Mouse (Mus musculus) forebrain, embryonic 13.5 days (tissue): Measurements from ENCODE around the gene Cntfr. TPM values are rescaled to one million over a fixed set of nuclear protein-coding genes. Genes with fewer than 3 reads are reported as not detected.

Experiments used
- ATAC-seq: fragments of 200-750 bp; cut with Nextera tagmentation; 2 replicates; pipeline ENCODE4 v1.8.0; 2017
- H3K27ac ChIP-seq: fragments of 300-500 bp; sonication (generic); 2 replicates; pipeline ENCODE4 v1.5.1; 2015; ENCODE audit warnings: inconsistent platforms, mild to moderate bottlenecking, moderate library complexity
- H3K27me3 ChIP-seq: fragments of 300-500 bp; sonication (generic); 2 replicates; pipeline ENCODE4 v1.6.1; 2015; ENCODE audit warnings: mild to moderate bottlenecking, inconsistent platforms
- H3K36me3 ChIP-seq: fragments of 300-500 bp; sonication (generic); 2 replicates; pipeline ENCODE4 v1.6.1; 2015; ENCODE audit warnings: mild to moderate bottlenecking, inconsistent platforms; ENCODE audit not compliant: poor library complexity, severe bottlenecking
- H3K4me1 ChIP-seq: fragments of 300-500 bp; sonication (generic); 2 replicates; pipeline ENCODE4 v1.6.1; 2015; ENCODE audit warnings: inconsistent platforms
- H3K4me2 ChIP-seq: fragments of 300-500 bp; sonication (generic); 2 replicates; pipeline ENCODE4 v1.6.1; 2015; ENCODE audit warnings: inconsistent platforms, mild to moderate bottlenecking, moderate library complexity
- H3K4me3 ChIP-seq: fragments of 300-500 bp; sonication (generic); 2 replicates; pipeline ENCODE4 v1.5.1; 2015; ENCODE audit warnings: mild to moderate bottlenecking, inconsistent platforms
- H3K9ac ChIP-seq: fragments of 300-500 bp; sonication (generic); 2 replicates; pipeline ENCODE4 v1.6.1; 2015; ENCODE audit warnings: mild to moderate bottlenecking, inconsistent platforms
- H3K9me3 ChIP-seq: fragments of 300-500 bp; sonication (generic); replicated peaks from 2 replicates; pipeline ENCODE4 v1.6.1; 2016; ENCODE audit warnings: inconsistent platforms
- WGBS: fragments of 180-500 bp; shearing (Covaris S2); methylation state at CpG from one replicate; pipeline ENCODE4 v1.1.7; 2015; 5-methylcytosine and 5-hydroxymethylcytosine counted together
- polyA plus RNA-seq: library from polyadenylated mRNA; unstranded; fragments of >200 nt; fragmentation: Nextera tagmentation; extraction: Ambion mirVana; gene quantifications from 2 replicates; pipeline ENCODE4 v1.2.1, GENCODE M21; 2015

Cntfr gene
- polyA plus RNA-seq, 1 experiment from 2014 or later: 21.1 TPM

- H3K9ac ChIP-seq: peak overlapping the region; percentile 12; the same call in 1 of the 2 replicates
- no peak overlapping the region for H3K27ac ChIP-seq
- peaks cover 63% of the 10 kb centered on the region for H3K4me1 ChIP-seq
- H3K4me2 ChIP-seq: no peak overlapping the region
- peaks cover 66% of the 10 kb centered on the region for H3K36me3 ChIP-seq
- 20% methylated on average over 24 of the region's 25 CpGs for WGBS
- H3K27me3 ChIP-seq: no peaks in the 10 kb centered on the region
- no peak for ATAC-seq
- H3K9me3 ChIP-seq: no peaks in the 10 kb centered on the region
- H3K4me3 ChIP-seq: no peak overlapping the region
Measured at GRCm38 (mm10) chr4:41658566-41659384, 38.1 kb downstream of the Cntfr start.

- no peak overlapping the region for H3K27ac ChIP-seq
- WGBS: 75% methylated on average over 2 of the region's 2 CpGs
- no peak for ATAC-seq
Measured at GRCm38 (mm10) chr4:41655525-41655924, 41.4 kb downstream of the Cntfr start.

GRCm38 (mm10) chr4:41654217-41654616, 42.7 kb downstream of the Cntfr start:
- Histone ChIP-seq H3K36me3 (peaks cover 35% of the 10 kb centered on the region), H3K9me3 (no peaks in the 10 kb centered on the region), H3K4me3 (no peak overlapping the region), H3K9ac (no peak overlapping the region), H3K4me2 (no peak overlapping the region), H3K27me3 (no peaks in the 10 kb centered on the region), H3K4me1 (peaks cover 17% of the 10 kb centered on the region), H3K27ac (0 out of 2 replicates have a peak overlapping the region, but pooled peaks have one; percentile 35)
- 12% methylated on average over 7 of the region's 7 CpGs for WGBS
- peak; percentile 43 for ATAC-seq

More at GRCm38 (mm10) chr4:41655525-41655924, 41.4 kb downstream of the Cntfr start:
- no peak overlapping the region for H3K4me3 ChIP-seq
- no peak overlapping the region for H3K4me2 ChIP-seq
- H3K9ac ChIP-seq: no peak overlapping the region
- H3K9me3 ChIP-seq: no peaks in the 10 kb centered on the region
- peaks cover 31% of the 10 kb centered on the region for H3K4me1 ChIP-seq
- no peaks in the 10 kb centered on the region for H3K27me3 ChIP-seq
- H3K36me3 ChIP-seq: peaks cover 43% of the 10 kb centered on the region

GRCm38 (mm10) chr4:41653730-41654129, 43.2 kb downstream of the Cntfr start:
- Histone ChIP-seq H3K9ac (no peak overlapping the region), H3K4me2 (no peak overlapping the region), H3K36me3 (peaks cover 30% of the 10 kb centered on the region), H3K9me3 (no peaks in the 10 kb centered on the region), H3K27ac (no peak overlapping the region), H3K27me3 (no peaks in the 10 kb centered on the region), H3K4me3 (no peak overlapping the region), H3K4me1 (peaks cover 13% of the 10 kb centered on the region)
- ATAC-seq: no peak
- WGBS: 63% methylated on average over 6 of the region's 6 CpGs

- ATAC-seq: peak; percentile 75
- WGBS: 31% methylated on average over 6 of the region's 6 CpGs
Measured at GRCm38 (mm10) chr4:41653296-41653695, 43.6 kb downstream of the Cntfr start.

GRCm38 (mm10) chr4:41648627-41649026, 48.3 kb downstream of the Cntfr start:
- Histone ChIP-seq H3K27ac (no peak overlapping the region), H3K4me1 (peaks cover 6% of the 10 kb centered on the region), H3K36me3 (no peaks in the 10 kb centered on the region), H3K4me3 (no peak overlapping the region), H3K4me2 (no peak overlapping the region), H3K27me3 (no peaks in the 10 kb centered on the region), H3K9ac (no peak overlapping the region), H3K9me3 (no peaks in the 10 kb centered on the region)
- ATAC-seq: no peak
- 63% methylated on average over 7 of the region's 7 CpGs for WGBS

More at GRCm38 (mm10) chr4:41653296-41653695, 43.6 kb downstream of the Cntfr start:
- H3K36me3 ChIP-seq: peaks cover 26% of the 10 kb centered on the region
- H3K27me3 ChIP-seq: no peaks in the 10 kb centered on the region
- peaks cover 11% of the 10 kb centered on the region for H3K4me1 ChIP-seq
- H3K9me3 ChIP-seq: no peaks in the 10 kb centered on the region
- no peak overlapping the region for H3K4me3 ChIP-seq
- H3K9ac ChIP-seq: no peak overlapping the region
- H3K4me2 ChIP-seq: no peak overlapping the region
- H3K27ac ChIP-seq: no peak overlapping the region

GRCm38 (mm10) chr4:41648157-41648556, 48.7 kb downstream of the Cntfr start:
- no peak for ATAC-seq
- no peaks in the 10 kb centered on the region for H3K9me3 ChIP-seq
- no peaks in the 10 kb centered on the region for H3K36me3 ChIP-seq
- no peak overlapping the region for H3K4me3 ChIP-seq
- peak overlapping the region; percentile 19; the same call in 1 of the 2 replicates for H3K9ac ChIP-seq
- H3K4me1 ChIP-seq: peaks cover 6% of the 10 kb centered on the region
- H3K27ac ChIP-seq: no peak overlapping the region
- no peak overlapping the region for H3K4me2 ChIP-seq
- 5% methylated on average over 4 of the region's 4 CpGs for WGBS
- no peaks in the 10 kb centered on the region for H3K27me3 ChIP-seq

- H3K4me1 ChIP-seq: peaks cover 10% of the 10 kb centered on the region
- no peaks in the 10 kb centered on the region for H3K9me3 ChIP-seq
- WGBS: 32% methylated on average over 5 of the region's 5 CpGs
- no peak overlapping the region for H3K4me3 ChIP-seq
- H3K27ac ChIP-seq: no peak overlapping the region
- no peak overlapping the region for H3K9ac ChIP-seq
- H3K36me3 ChIP-seq: no peaks in the 10 kb centered on the region
- no peaks in the 10 kb centered on the region for H3K27me3 ChIP-seq
- H3K4me2 ChIP-seq: no peak overlapping the region
- 0 out of 2 replicates have a peak, but pooled peaks have one; percentile 31 for ATAC-seq
Measured at GRCm38 (mm10) chr4:41645488-41645887, 51.4 kb downstream of the Cntfr start.

- Histone ChIP-seq H3K36me3 (peaks cover 16% of the 10 kb centered on the region; the same call in 1 of the 2 replicates), H3K9me3 (no peaks in the 10 kb centered on the region), H3K4me2 (no peak overlapping the region), H3K4me3 (no peak overlapping the region), H3K4me1 (peaks cover 35% of the 10 kb centered on the region), H3K9ac (no peak overlapping the region), H3K27ac (no peak overlapping the region), H3K27me3 (0 out of 2 replicates have a peak, but pooled peaks cover 5% of the 10 kb centered on the region)
- ATAC-seq: no peak
- 78% methylated on average over 6 of the region's 6 CpGs for WGBS
Measured at GRCm38 (mm10) chr4:41641199-41641822, 55.6 kb downstream of the Cntfr start.

GRCm38 (mm10) chr4:41639913-41640507, 56.9 kb downstream of the Cntfr start, which contains the start of gene Enho:
Gene Enho (minus strand): TSS chr4:41640324.
- Histone ChIP-seq H3K36me3 (peaks cover 16% of the 10 kb centered on the region; the same call in 1 of the 2 replicates), H3K27ac (peak within 1 kb of the TSS; percentile 86), H3K9me3 (no peaks in the 10 kb centered on the region), H3K4me3 (peak within 1 kb of the TSS; percentile 66), H3K4me2 (peak within 1 kb of the TSS; percentile 73), H3K9ac (peak within 1 kb of the TSS; percentile 96), H3K27me3 (0 out of 2 replicates have a peak, but pooled peaks cover 5% of the 10 kb centered on the region), H3K4me1 (peaks cover 43% of the 10 kb centered on the region)
- ATAC-seq: peak; percentile 94
- under 1% methylated on average over 59 of the region's 74 CpGs for WGBS

GRCm38 (mm10) chr4:41639214-41639841, 57.6 kb downstream of the Cntfr start:
- Histone ChIP-seq H3K4me2 (peak overlapping the region; percentile 73), H3K4me1 (peaks cover 43% of the 10 kb centered on the region), H3K4me3 (peak overlapping the region; percentile 66), H3K36me3 (peaks cover 16% of the 10 kb centered on the region; the same call in 1 of the 2 replicates), H3K27me3 (peaks cover 8% of the 10 kb centered on the region; the same call in 1 of the 2 replicates), H3K9me3 (no peaks in the 10 kb centered on the region), H3K27ac (peak overlapping the region; percentile 86), H3K9ac (peak overlapping the region; percentile 96)
- 8% methylated on average over 10 of the region's 10 CpGs for WGBS
- 0 out of 2 replicates have a peak, but pooled peaks have one; percentile 9 for ATAC-seq
